16 mouse cellular contexts compared by ENCODE assay signal in the genomic region with DNA sequence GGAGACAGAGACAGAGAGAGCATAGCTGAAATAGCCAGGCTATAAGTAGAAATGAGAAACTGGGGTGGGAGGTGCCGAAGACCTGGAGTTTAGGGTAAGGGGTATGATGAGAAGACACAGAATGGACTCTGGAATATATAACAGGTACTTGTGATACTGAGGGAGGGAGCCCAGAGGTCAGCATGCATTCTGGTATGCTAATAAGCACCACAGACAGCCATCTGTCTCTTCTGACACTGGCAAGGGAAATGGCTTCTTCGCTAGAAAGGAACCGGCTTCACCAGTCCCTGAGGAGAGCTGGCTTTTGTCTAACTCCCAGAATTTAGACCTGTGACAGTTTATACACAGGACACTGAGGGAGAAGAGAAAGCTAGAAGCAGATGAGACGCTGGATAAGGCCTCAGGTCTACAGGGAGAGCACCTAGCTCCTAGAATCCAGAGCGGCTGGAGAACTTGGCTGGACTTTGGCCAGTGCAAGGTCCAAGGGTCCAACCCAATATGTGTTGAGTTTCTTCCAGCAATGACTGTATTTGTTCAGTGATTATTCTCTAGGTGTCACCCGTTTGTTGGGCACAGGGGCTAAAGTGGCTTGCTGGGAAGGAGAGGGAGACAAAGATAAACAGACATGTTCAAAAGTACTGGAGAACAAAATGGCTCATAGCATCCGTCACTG.
A peak's percentile ranks its signal among the peaks of the same experiment; 100 is the strongest.
DNase-seq lines count a peak whose midpoint lies in the region; ATAC-seq and TF ChIP-seq lines count a peak whose summit lies in the region.
"Had no signal": no experiment of that assay in that cellular context is flagged by ENCODE, and none has a peak within 500 bp of the region (broad histone marks: within the 10 kb centered on the region; RNA-seq: fewer than 3 reads in every experiment).

No protein-coding gene starts in this region.

- H3K27ac ChIP-seq in hindbrain, embryonic 10.5 days: peak overlapping the region; percentile 73
- no peak overlapping the region for H3K27ac ChIP-seq in hindbrain, embryonic 11.5 days (ENCODE audit: low read depth, low read length)
- H3K27ac ChIP-seq in embryonic facial prominence, embryonic 10.5 days (replicated peaks): peak overlapping the region; percentile 30; the same call in 1 of the 2 replicates
- peak overlapping the region; percentile 63 for H3K27ac ChIP-seq in intestine, postnatal 0 days (ENCODE audit: low read depth, low read length)
- H3K27ac ChIP-seq in midbrain, embryonic 14.5 days (replicated peaks; ENCODE audit: low read depth, low read length): peak overlapping the region; percentile 64
- H3K27ac ChIP-seq: hindbrain, embryonic 15.5 days had no signal

- no peak overlapping the region for H3K4me3 ChIP-seq in hindbrain, embryonic 10.5 days
- H3K4me3 ChIP-seq in hindbrain, embryonic 11.5 days (ENCODE audit: low read depth, low read length): no peak overlapping the region
- no peak overlapping the region for H3K4me3 ChIP-seq in embryonic facial prominence, embryonic 10.5 days
- no peak overlapping the region for H3K4me3 ChIP-seq in intestine, postnatal 0 days (ENCODE audit: low read depth, low read length)
- no peak overlapping the region for H3K4me3 ChIP-seq in midbrain, embryonic 14.5 days (replicated peaks; ENCODE audit: low read depth, low read length)
- H3K4me3 ChIP-seq: hindbrain, embryonic 15.5 days had no signal

- peaks cover 16% of the 10 kb centered on the region for H3K4me1 ChIP-seq in hindbrain, embryonic 10.5 days (replicated peaks)
- H3K4me1 ChIP-seq in hindbrain, embryonic 11.5 days (replicated peaks; ENCODE audit: control insufficient read depth, insufficient read depth, low read length): no peaks in the 10 kb centered on the region
- peaks cover 31% of the 10 kb centered on the region for H3K4me1 ChIP-seq in embryonic facial prominence, embryonic 10.5 days
- no peaks in the 10 kb centered on the region; the same call in 1 of the 2 replicates for H3K4me1 ChIP-seq in intestine, postnatal 0 days (replicated peaks; ENCODE audit: control insufficient read depth, insufficient read depth, low read length)
- peaks cover 19% of the 10 kb centered on the region for H3K4me1 ChIP-seq in midbrain, embryonic 14.5 days (ENCODE audit: control insufficient read depth, insufficient read depth, low read length)

- TF ChIP-seq CTCF in intestine, postnatal 0 days (IDR thresholded peaks at IDR 0.05; ENCODE audit: low read depth): no peak

- no peaks in the 10 kb centered on the region for H3K36me3 ChIP-seq in hindbrain, embryonic 10.5 days
- H3K36me3 ChIP-seq in hindbrain, embryonic 11.5 days (ENCODE audit: control insufficient read depth, insufficient read depth, low read length): no peaks in the 10 kb centered on the region
- H3K36me3 ChIP-seq in embryonic facial prominence, embryonic 10.5 days (replicated peaks): no peaks in the 10 kb centered on the region
- no peaks in the 10 kb centered on the region for H3K36me3 ChIP-seq in intestine, postnatal 0 days (ENCODE audit: control insufficient read depth, insufficient read depth)
- H3K36me3 ChIP-seq in midbrain, embryonic 14.5 days (ENCODE audit: control insufficient read depth, insufficient read depth, low read length): no peaks in the 10 kb centered on the region
- H3K36me3 ChIP-seq: G1E; hindbrain, embryonic 15.5 days had no signal

- no peak for DNase-seq in hindbrain, embryonic 10.5 days (ENCODE audit: low spot score)
- DNase-seq in hindbrain, embryonic 11.5 days (ENCODE audit: low spot score): no peak
- DNase-seq in embryonic facial prominence, embryonic 10.5 days (ENCODE audit: low spot score): no peak
- no peak for DNase-seq in midbrain, embryonic 14.5 days
- DNase-seq in thymus, postnatal 4 days: no peak
- DNase-seq in heart, postnatal 4 days: no peak
- DNase-seq: B cell, adult 2 months; embryo, embryonic 11 days; layer of hippocampus, postnatal 36 days; right cerebral cortex, postnatal 14 days; thymus, postnatal 25 days had no signal

- 0 out of 2 replicates have a peak, but pooled peaks cover 6% of the 10 kb centered on the region for H3K9me3 ChIP-seq in hindbrain, embryonic 10.5 days
- no peaks in the 10 kb centered on the region for H3K9me3 ChIP-seq in hindbrain, embryonic 11.5 days (ENCODE audit: control insufficient read depth, low read length)
- 0 out of 2 replicates have a peak, but pooled peaks cover 5% of the 10 kb centered on the region for H3K9me3 ChIP-seq in embryonic facial prominence, embryonic 10.5 days
- H3K9me3 ChIP-seq in intestine, postnatal 0 days (ENCODE audit: control insufficient read depth): no peaks in the 10 kb centered on the region
- H3K9me3 ChIP-seq in midbrain, embryonic 14.5 days (ENCODE audit: control insufficient read depth, low read length): no peaks in the 10 kb centered on the region
- H3K9me3 ChIP-seq: G1E; hindbrain, embryonic 15.5 days had no signal

- no peak overlapping the region for H3K9ac ChIP-seq in hindbrain, embryonic 11.5 days (ENCODE audit: low read depth, low read length)
- H3K9ac ChIP-seq in intestine, postnatal 0 days (ENCODE audit: low read depth, low read length): no peak overlapping the region
- no peak overlapping the region for H3K9ac ChIP-seq in midbrain, embryonic 14.5 days (replicated peaks; ENCODE audit: low read length)
- H3K9ac ChIP-seq: hindbrain, embryonic 15.5 days had no signal

- ATAC-seq in hindbrain, embryonic 11.5 days (ENCODE audit: low FRiP score): no peak
- ATAC-seq in intestine, postnatal 0 days: peak; percentile 86
- no peak for ATAC-seq in midbrain, embryonic 14.5 days (ENCODE audit: low FRiP score, low TSS enrichment)
- ATAC-seq in activated CD4-positive, CD25-positive, alpha-beta regulatory T cell, adult 4 months: no peak
- ATAC-seq: lung, postnatal 0 days had no signal

- no peak overlapping the region for H3K4me2 ChIP-seq in hindbrain, embryonic 11.5 days (replicated peaks; ENCODE audit: low read depth, low read length)
- H3K4me2 ChIP-seq in intestine, postnatal 0 days (replicated peaks; ENCODE audit: low read depth): no peak overlapping the region; the same call in 1 of the 2 replicates
- no peak overlapping the region for H3K4me2 ChIP-seq in midbrain, embryonic 14.5 days (ENCODE audit: low read length)
- H3K4me2 ChIP-seq: hindbrain, embryonic 15.5 days had no signal

- H3K27me3 ChIP-seq in hindbrain, embryonic 10.5 days (ENCODE audit: insufficient read depth, poor library complexity, severe bottlenecking): no peaks in the 10 kb centered on the region
- H3K27me3 ChIP-seq in hindbrain, embryonic 11.5 days (ENCODE audit: control insufficient read depth, insufficient read depth, low read length): no peaks in the 10 kb centered on the region
- no peaks in the 10 kb centered on the region for H3K27me3 ChIP-seq in embryonic facial prominence, embryonic 10.5 days (replicated peaks; ENCODE audit: low read depth, poor library complexity, severe bottlenecking)
- H3K27me3 ChIP-seq in intestine, postnatal 0 days (replicated peaks; ENCODE audit: control insufficient read depth, insufficient read depth, low read length): no peaks in the 10 kb centered on the region
- H3K27me3 ChIP-seq in midbrain, embryonic 14.5 days (ENCODE audit: control insufficient read depth, insufficient read depth, low read length): no peaks in the 10 kb centered on the region
- H3K27me3 ChIP-seq: hindbrain, embryonic 15.5 days had no signal

- WGBS in hindbrain, embryonic 10.5 days: 76% methylated on average over 7 of the region's 7 CpGs
- 64% methylated on average over 7 of the region's 7 CpGs for WGBS in hindbrain, embryonic 11.5 days
- WGBS in embryonic facial prominence, embryonic 10.5 days: 82% methylated on average over 7 of the region's 7 CpGs
- 30% methylated on average over 7 of the region's 7 CpGs for WGBS in intestine, postnatal 0 days
- 65% methylated on average over 7 of the region's 7 CpGs for WGBS in midbrain, embryonic 14.5 days
